Mouse (Mus musculus) hindbrain, embryonic 16.5 days (tissue): ENCODE data around the gene Casp8ap2. TPM values are rescaled to one million over a fixed set of nuclear protein-coding genes. Genes with fewer than 3 reads are reported as not detected.

ENCODE experiments used
- ATAC-seq: fragments of 200-750 bp; cut with Nextera tagmentation; 2 replicates; pipeline ENCODE4 v1.8.0; 2017; ENCODE audit warnings: moderate TSS enrichment, moderate library complexity
- H3K27ac ChIP-seq: fragments of 300-500 bp; sonication (generic); 2 replicates; pipeline ENCODE4 v1.5.1; 2014; ENCODE audit warnings: low read depth, mild to moderate bottlenecking, control low read depth, low read length, moderate library complexity
- H3K27me3 ChIP-seq: fragments of 300-500 bp; sonication (generic); replicated peaks from 2 replicates; pipeline ENCODE4 v1.6.1; 2014; ENCODE audit warnings: low read length; ENCODE audit not compliant: control insufficient read depth, insufficient read depth
- H3K36me3 ChIP-seq: fragments of 300-500 bp; sonication (generic); 2 replicates; pipeline ENCODE4 v1.6.1; 2014; ENCODE audit warnings: mild to moderate bottlenecking, low read length, moderate library complexity, mixed read lengths; ENCODE audit not compliant: control insufficient read depth, insufficient read depth
- H3K4me1 ChIP-seq: fragments of 300-500 bp; sonication (generic); 2 replicates; pipeline ENCODE4 v1.6.1; 2014; ENCODE audit warnings: low read depth, low read length; ENCODE audit not compliant: control insufficient read depth, insufficient read depth
- H3K4me2 ChIP-seq: fragments of 300-500 bp; sonication (generic); 2 replicates; pipeline ENCODE4 v1.6.1; 2014; ENCODE audit warnings: mild to moderate bottlenecking, low read length, control low read depth, moderate library complexity
- H3K4me3 ChIP-seq: fragments of 300-500 bp; sonication (generic); 2 replicates; pipeline ENCODE4 v1.5.1; 2014; ENCODE audit warnings: mild to moderate bottlenecking, low read length, control low read depth, moderate library complexity
- H3K9ac ChIP-seq: fragments of 300-500 bp; sonication (generic); 2 replicates; pipeline ENCODE4 v1.6.1; 2014; ENCODE audit warnings: low read depth, mild to moderate bottlenecking, control low read depth, low read length, moderate library complexity
- H3K9me3 ChIP-seq: fragments of 300-500 bp; sonication (generic); 2 replicates; pipeline ENCODE4 v1.6.1; 2014; ENCODE audit warnings: mild to moderate bottlenecking, low read length, moderate library complexity; ENCODE audit not compliant: control insufficient read depth
- WGBS: fragments of 180-500 bp; shearing (Covaris S2); extraction: QIAGEN DNeasy Blood & Tissue Kit; methylation state at CpG from one replicate; pipeline ENCODE4 v1.1.7; 2014; 5-methylcytosine and 5-hydroxymethylcytosine counted together
- polyA plus RNA-seq: library from polyadenylated mRNA; unstranded; fragments of >200 nt; fragmentation: Nextera tagmentation; extraction: Ambion mirVana; gene quantifications from 2 replicates; pipeline ENCODE4 v1.2.1, GENCODE M21; 2015

Gene Casp8ap2
- 33.0 and 36.5 TPM in 2 replicates for polyA plus RNA-seq

- H3K9me3 ChIP-seq: no peaks in the 10 kb centered on the region
- peak within 1 kb of the TSS; percentile 65 for H3K4me2 ChIP-seq
- H3K4me3 ChIP-seq: peak within 1 kb of the TSS; percentile 97
- no peaks in the 10 kb centered on the region for H3K27me3 ChIP-seq
- no peaks in the 10 kb centered on the region for H3K36me3 ChIP-seq
- WGBS: under 1% methylated on average over 56 of the region's 67 CpGs
- peak within 1 kb of the TSS; percentile 83 for H3K27ac ChIP-seq
- peaks cover 11% of the 10 kb centered on the region for H3K4me1 ChIP-seq
- H3K9ac ChIP-seq: peak within 1 kb of the TSS; percentile 87
- peak; percentile 99 for ATAC-seq
Observed at GRCm38 (mm10) chr4:32615034-32615881, at the start of gene Casp8ap2. Gene Casp8ap2, plus strand, starts transcription at chr4:32615451.

- H3K4me2 ChIP-seq: no peak overlapping the region
- H3K9ac ChIP-seq: no peak overlapping the region
- peaks cover 12% of the 10 kb centered on the region for H3K4me1 ChIP-seq
- H3K27me3 ChIP-seq: no peaks in the 10 kb centered on the region
- no peak for ATAC-seq
- 69% methylated on average over 4 of the region's 4 CpGs for WGBS
- H3K4me3 ChIP-seq: no peak overlapping the region
- no peak overlapping the region; the same call in 1 of the 2 replicates for H3K27ac ChIP-seq
- H3K36me3 ChIP-seq: no peaks in the 10 kb centered on the region
- H3K9me3 ChIP-seq: no peaks in the 10 kb centered on the region
Observed at GRCm38 (mm10) chr4:32569054-32569453, 46.2 kb upstream of the Casp8ap2 start.

GRCm38 (mm10) chr4:32569995-32570938, 45.0 kb upstream of the Casp8ap2 start:
- peak; percentile 64 for ATAC-seq
- no peak overlapping the region for H3K4me3 ChIP-seq
- WGBS: 32% methylated on average over 17 of the region's 17 CpGs
- peak overlapping the region; percentile 16 for H3K9ac ChIP-seq
- H3K4me2 ChIP-seq: no peak overlapping the region
- H3K9me3 ChIP-seq: no peaks in the 10 kb centered on the region
- H3K4me1 ChIP-seq: peaks cover 12% of the 10 kb centered on the region
- H3K36me3 ChIP-seq: no peaks in the 10 kb centered on the region
- H3K27me3 ChIP-seq: no peaks in the 10 kb centered on the region
- peak overlapping the region; percentile 65 for H3K27ac ChIP-seq

GRCm38 (mm10) chr4:32570939-32571317, 44.3 kb upstream of the Casp8ap2 start:
- 64% methylated on average over 8 of the region's 8 CpGs for WGBS
- Histone ChIP-seq H3K9me3 (no peaks in the 10 kb centered on the region), H3K27me3 (no peaks in the 10 kb centered on the region), H3K4me2 (no peak overlapping the region), H3K4me1 (peaks cover 12% of the 10 kb centered on the region), H3K4me3 (no peak overlapping the region), H3K27ac (peak overlapping the region; percentile 65), H3K9ac (peak overlapping the region; percentile 33; the same call in 1 of the 2 replicates), H3K36me3 (no peaks in the 10 kb centered on the region)
- ATAC-seq: no peak

- H3K4me1 ChIP-seq: peaks cover 12% of the 10 kb centered on the region
- peaks cover 2% of the 10 kb centered on the region; the same call in 1 of the 2 replicates for H3K36me3 ChIP-seq
- no peak for ATAC-seq
- H3K4me3 ChIP-seq: no peak overlapping the region
- H3K9ac ChIP-seq: no peak overlapping the region
- WGBS: 66% methylated on average over 3 of the region's 3 CpGs
- H3K9me3 ChIP-seq: no peaks in the 10 kb centered on the region
- H3K27ac ChIP-seq: peak overlapping the region; percentile 20
- H3K27me3 ChIP-seq: no peaks in the 10 kb centered on the region
- no peak overlapping the region for H3K4me2 ChIP-seq
Observed at GRCm38 (mm10) chr4:32571441-32571840, 43.8 kb upstream of the Casp8ap2 start.

- peak; percentile 41 for ATAC-seq
- no peak overlapping the region for H3K27ac ChIP-seq
- no peak overlapping the region for H3K4me2 ChIP-seq
- H3K4me3 ChIP-seq: no peak overlapping the region
- H3K4me1 ChIP-seq: peaks cover 12% of the 10 kb centered on the region
- no peaks in the 10 kb centered on the region for H3K27me3 ChIP-seq
- peaks cover 2% of the 10 kb centered on the region; the same call in 1 of the 2 replicates for H3K36me3 ChIP-seq
- 51% methylated on average over 1 of the region's 1 CpGs for WGBS
- no peak overlapping the region for H3K9ac ChIP-seq
- no peaks in the 10 kb centered on the region for H3K9me3 ChIP-seq
Observed at GRCm38 (mm10) chr4:32572118-32572517, 43.1 kb upstream of the Casp8ap2 start.

GRCm38 (mm10) chr4:32573586-32573985, 41.7 kb upstream of the Casp8ap2 start:
- H3K9ac ChIP-seq: no peak overlapping the region
- H3K27ac ChIP-seq: no peak overlapping the region
- peaks cover 2% of the 10 kb centered on the region; the same call in 1 of the 2 replicates for H3K36me3 ChIP-seq
- ATAC-seq: no peak
- peaks cover 12% of the 10 kb centered on the region for H3K4me1 ChIP-seq
- 88% methylated on average over 5 of the region's 5 CpGs for WGBS
- no peak overlapping the region for H3K4me2 ChIP-seq
- no peaks in the 10 kb centered on the region for H3K27me3 ChIP-seq
- no peaks in the 10 kb centered on the region for H3K9me3 ChIP-seq
- H3K4me3 ChIP-seq: no peak overlapping the region

GRCm38 (mm10) chr4:32574604-32575003, 40.6 kb upstream of the Casp8ap2 start:
- no peaks in the 10 kb centered on the region for H3K9me3 ChIP-seq
- H3K27ac ChIP-seq: no peak overlapping the region
- no peak overlapping the region for H3K4me2 ChIP-seq
- H3K4me1 ChIP-seq: peaks cover 12% of the 10 kb centered on the region
- no peak overlapping the region for H3K4me3 ChIP-seq
- 84% methylated on average over 1 of the region's 1 CpGs for WGBS
- H3K36me3 ChIP-seq: peaks cover 2% of the 10 kb centered on the region; the same call in 1 of the 2 replicates
- no peak overlapping the region for H3K9ac ChIP-seq
- no peaks in the 10 kb centered on the region for H3K27me3 ChIP-seq
- ATAC-seq: no peak
